Mouse (Mus musculus) lung, embryonic 14.5 days (tissue): Measurements from ENCODE around the gene Slc29a1. TPM values are rescaled to one million over a fixed set of nuclear protein-coding genes. Genes with fewer than 3 reads are reported as not detected.

Experiments used
- ATAC-seq: fragments of 200-750 bp; cut with Nextera tagmentation; 2 replicates; pipeline ENCODE4 v1.8.0; 2017; ENCODE audit warnings: mild to moderate bottlenecking, moderate TSS enrichment, moderate library complexity; ENCODE audit not compliant: insufficient read depth
- DNase-seq: peaks from one replicate; pipeline ENCODE4 v3.0.0-alpha.2; 2015
- H3K27ac ChIP-seq: fragments of 300-500 bp; sonication (generic); 2 replicates; pipeline ENCODE4 v1.5.1; 2014; ENCODE audit warnings: low read depth, mild to moderate bottlenecking, moderate library complexity
- H3K27me3 ChIP-seq: fragments of 300-500 bp; sonication (generic); 2 replicates; pipeline ENCODE4 v1.6.1; 2014; ENCODE audit warnings: low read length, control low read depth; ENCODE audit not compliant: insufficient read depth
- H3K36me3 ChIP-seq: fragments of 300-500 bp; sonication (generic); 2 replicates; pipeline ENCODE4 v1.6.1; 2014; ENCODE audit warnings: control low read depth; ENCODE audit not compliant: insufficient read depth
- H3K4me1 ChIP-seq: fragments of 300-500 bp; sonication (generic); 2 replicates; pipeline ENCODE4 v1.6.1; 2014; ENCODE audit warnings: antibody characterized with exemption, control low read depth; ENCODE audit not compliant: insufficient read depth
- H3K4me2 ChIP-seq: fragments of 300-500 bp; sonication (generic); 2 replicates; pipeline ENCODE4 v1.6.1; 2014; ENCODE audit warnings: mild to moderate bottlenecking
- H3K4me3 ChIP-seq: fragments of 300-500 bp; sonication (generic); 2 replicates; pipeline ENCODE4 v1.5.1; 2014; ENCODE audit warnings: low read depth, low read length
- H3K9ac ChIP-seq: fragments of 300-500 bp; sonication (generic); 2 replicates; pipeline ENCODE4 v1.6.1; 2014
- H3K9me3 ChIP-seq: fragments of 300-500 bp; sonication (generic); 2 replicates; pipeline ENCODE4 v1.6.1; 2016; ENCODE audit warnings: low read depth, low read length, control low read depth
- CTCF ChIP-seq: IDR thresholded peaks from 2 replicates; pipeline ENCODE4 v1.5.1; 2016; ENCODE audit warnings: antibody characterized with exemption, low read depth
- WGBS: fragments of 180-500 bp; shearing (Covaris S2); extraction: QIAGEN DNeasy Blood & Tissue Kit; methylation state at CpG from one replicate; pipeline ENCODE4 v1.1.7; 2014; 5-methylcytosine and 5-hydroxymethylcytosine counted together
- polyA plus RNA-seq: library from polyadenylated mRNA; unstranded; fragments of >200 nt; fragmentation: Nextera tagmentation; extraction: Ambion mirVana; gene quantifications from 2 replicates; pipeline ENCODE4 v1.2.1, GENCODE M21; 2014

The Slc29a1 gene
- polyA plus RNA-seq, 1 experiment from 2014 or later, result 75.4 TPM

- Histone ChIP-seq H3K36me3 (no peaks in the 10 kb centered on the region), H3K27ac (no peak overlapping the region), H3K27me3 (peaks cover 15% of the 10 kb centered on the region), H3K9me3 (no peaks in the 10 kb centered on the region), H3K4me2 (peak overlapping the region; percentile 98), H3K4me1 (no peaks in the 10 kb centered on the region), H3K9ac (peak overlapping the region; percentile 60), H3K4me3 (peak overlapping the region; percentile 61)
- DNase-seq (no peak), ATAC-seq (no peak)
- 1% methylated on average over 14 of the region's 14 CpGs for WGBS
- TF ChIP-seq CTCF, result no peak
These were observed 43.3 kb downstream of the Slc29a1 start for GRCm38 (mm10) chr17:45556107-45556489.

- Histone ChIP-seq H3K36me3 (no peaks in the 10 kb centered on the region), H3K27me3 (peaks cover 20% of the 10 kb centered on the region), H3K27ac (no peak within 1 kb of the TSS), H3K4me3 (peak within 1 kb of the TSS; percentile 61), H3K4me2 (peak within 1 kb of the TSS; percentile 98), H3K9me3 (no peaks in the 10 kb centered on the region), H3K9ac (peak within 1 kb of the TSS; percentile 60), H3K4me1 (no peaks in the 10 kb centered on the region)
- no peak for TF ChIP-seq CTCF
- WGBS, result under 1% methylated on average over 45 of the region's 45 CpGs
- ATAC-seq (peak; percentile 81), DNase-seq (peak; percentile 95)
These were observed 43.8 kb downstream of the Slc29a1 start, which contains the start of gene Nfkbie for GRCm38 (mm10) chr17:45555452-45556106. Gene Nfkbie, plus strand, starts transcription at chr17:45555703.

GRCm38 (mm10) chr17:45554420-45554819 lies 45.0 kb downstream of the Slc29a1 start:
- Histone ChIP-seq H3K27me3 (peaks cover 22% of the 10 kb centered on the region), H3K4me2 (no peak overlapping the region), H3K4me1 (no peaks in the 10 kb centered on the region), H3K27ac (no peak overlapping the region), H3K4me3 (no peak overlapping the region), H3K36me3 (no peaks in the 10 kb centered on the region), H3K9me3 (no peaks in the 10 kb centered on the region), H3K9ac (no peak overlapping the region)
- DNase-seq (no peak), ATAC-seq (no peak)
- TF ChIP-seq CTCF, result no peak
- WGBS, result 67% methylated on average over 1 of the region's 1 CpGs

- Histone ChIP-seq H3K27ac (no peak overlapping the region), H3K9ac (no peak overlapping the region), H3K4me3 (no peak overlapping the region), H3K9me3 (no peaks in the 10 kb centered on the region), H3K4me1 (no peaks in the 10 kb centered on the region), H3K27me3 (peaks cover 35% of the 10 kb centered on the region), H3K36me3 (no peaks in the 10 kb centered on the region), H3K4me2 (no peak overlapping the region)
- no peak for TF ChIP-seq CTCF
- ATAC-seq (no peak), DNase-seq (no peak)
- WGBS, result 76% methylated on average over 3 of the region's 3 CpGs
These were observed 46.3 kb downstream of the Slc29a1 start for GRCm38 (mm10) chr17:45553065-45553464.

GRCm38 (mm10) chr17:45551816-45552451 lies 47.5 kb downstream of the Slc29a1 start:
- H3K9ac ChIP-seq, result no peak overlapping the region
- H3K36me3 ChIP-seq, result no peaks in the 10 kb centered on the region
- no peak overlapping the region for H3K27ac ChIP-seq
- H3K4me2 ChIP-seq, result no peak overlapping the region
- H3K4me3 ChIP-seq, result no peak overlapping the region
- H3K9me3 ChIP-seq, result no peaks in the 10 kb centered on the region
- H3K27me3 ChIP-seq, result peaks cover 41% of the 10 kb centered on the region
- TF ChIP-seq CTCF, result peak; percentile 91
- DNase-seq (peak; percentile 88), ATAC-seq (peak; percentile 5; the same call in 1 of the 2 replicates)
- WGBS, result 3% methylated on average over 8 of the region's 8 CpGs
- H3K4me1 ChIP-seq, result no peaks in the 10 kb centered on the region

GRCm38 (mm10) chr17:45551249-45551796 lies 48.1 kb downstream of the Slc29a1 start:
- TF ChIP-seq CTCF, result no peak

GRCm38 (mm10) chr17:45550253-45550652 lies 49.2 kb downstream of the Slc29a1 start:
- no peak for TF ChIP-seq CTCF
- 11% methylated on average over 5 of the region's 5 CpGs for WGBS
- peak overlapping the region; percentile 99 for H3K4me2 ChIP-seq
- H3K9ac ChIP-seq, result no peak overlapping the region
- H3K27me3 ChIP-seq, result peaks cover 52% of the 10 kb centered on the region
- H3K4me3 ChIP-seq, result peak overlapping the region; percentile 72; the same call in 1 of the 2 replicates
- H3K9me3 ChIP-seq, result no peaks in the 10 kb centered on the region
- H3K27ac ChIP-seq, result no peak overlapping the region
- DNase-seq (no peak), ATAC-seq (no peak)
- 0 out of 2 replicates have a peak, but pooled peaks cover 3% of the 10 kb centered on the region for H3K36me3 ChIP-seq
- H3K4me1 ChIP-seq, result 0 out of 2 replicates have a peak, but pooled peaks cover 2% of the 10 kb centered on the region

More at GRCm38 (mm10) chr17:45551249-45551796, 48.1 kb downstream of the Slc29a1 start:
- no peak overlapping the region for H3K27ac ChIP-seq
- no peaks in the 10 kb centered on the region for H3K9me3 ChIP-seq
- no peak for DNase-seq
- ATAC-seq, result no peak
- peaks cover 41% of the 10 kb centered on the region for H3K27me3 ChIP-seq
- no peak overlapping the region for H3K9ac ChIP-seq
- 0 out of 2 replicates have a peak, but pooled peaks cover 3% of the 10 kb centered on the region for H3K36me3 ChIP-seq
- 49% methylated on average over 7 of the region's 7 CpGs for WGBS
- no peak overlapping the region for H3K4me3 ChIP-seq
- H3K4me2 ChIP-seq, result no peak overlapping the region
- no peaks in the 10 kb centered on the region for H3K4me1 ChIP-seq
